Mouse (Mus musculus): ENCODE data around the gene Dhcr7. TPM values are rescaled to one million over a fixed set of nuclear protein-coding genes. Genes with fewer than 3 reads are reported as not detected.

Dhcr7 gene
- polyA plus RNA-seq, 1 experiment from 2014 or later = 30.4 TPM

- no peak for ATAC-seq
- Histone ChIP-seq H3K4me3 (ENCODE audit: low read depth, low read length) (peak overlapping the region; percentile 63), H3K4me1 (replicated peaks; ENCODE audit: control insufficient read depth, insufficient read depth, low read length) (0 out of 2 replicates have a peak, but pooled peaks cover 4% of the 10 kb centered on the region), H3K9me3 (ENCODE audit: control insufficient read depth) (no peaks in the 10 kb centered on the region), H3K36me3 (ENCODE audit: control insufficient read depth, insufficient read depth) (no peaks in the 10 kb centered on the region; the same call in 1 of the 2 replicates), H3K9ac (ENCODE audit: low read depth, low read length) (peak overlapping the region; percentile 19; the same call in 1 of the 2 replicates), H3K4me2 (replicated peaks; ENCODE audit: low read depth) (peak overlapping the region; percentile 80), H3K27me3 (replicated peaks; ENCODE audit: control insufficient read depth, insufficient read depth, low read length) (no peaks in the 10 kb centered on the region), H3K27ac (ENCODE audit: low read depth, low read length) (no peak overlapping the region)
- whole genome bisulfite sequencing = 9% methylated on average over 6 of the region's 6 CpGs
- TF ChIP-seq CTCF (IDR thresholded peaks at IDR 0.05; ENCODE audit: low read depth) = no peak
Observed at GRCm38 (mm10) chr7:143830399-143830798, 7.5 kb downstream of the Dhcr7 start.

GRCm38 (mm10) chr7:143832196-143832595 is 9.3 kb downstream of the Dhcr7 start:
- no peak for ATAC-seq
- H3K9me3 ChIP-seq (ENCODE audit: control insufficient read depth) = no peaks in the 10 kb centered on the region
- H3K36me3 ChIP-seq (ENCODE audit: control insufficient read depth, insufficient read depth) = peaks cover 5% of the 10 kb centered on the region; the same call in 1 of the 2 replicates
- H3K27me3 ChIP-seq (replicated peaks; ENCODE audit: control insufficient read depth, insufficient read depth, low read length) = no peaks in the 10 kb centered on the region
- H3K4me3 ChIP-seq (ENCODE audit: low read depth, low read length) = no peak overlapping the region
- peak overlapping the region; percentile 60; the same call in 1 of the 2 replicates for H3K27ac ChIP-seq (ENCODE audit: low read depth, low read length)
- 0 out of 2 replicates have a peak, but pooled peaks cover 4% of the 10 kb centered on the region for H3K4me1 ChIP-seq (replicated peaks; ENCODE audit: control insufficient read depth, insufficient read depth, low read length)
- H3K9ac ChIP-seq (ENCODE audit: low read depth, low read length) = no peak overlapping the region
- no peak for TF ChIP-seq CTCF (IDR thresholded peaks at IDR 0.05; ENCODE audit: low read depth)
- WGBS = 55% methylated on average over 8 of the region's 8 CpGs
- no peak overlapping the region; the same call in 1 of the 2 replicates for H3K4me2 ChIP-seq (replicated peaks; ENCODE audit: low read depth)

GRCm38 (mm10) chr7:143832611-143833010 is 9.7 kb downstream of the Dhcr7 start:
- no peak overlapping the region for H3K4me3 ChIP-seq (ENCODE audit: low read depth, low read length)
- H3K36me3 ChIP-seq (ENCODE audit: control insufficient read depth, insufficient read depth) = peaks cover 9% of the 10 kb centered on the region; the same call in 1 of the 2 replicates
- no peak overlapping the region for H3K9ac ChIP-seq (ENCODE audit: low read depth, low read length)
- H3K4me2 ChIP-seq (replicated peaks; ENCODE audit: low read depth) = no peak overlapping the region
- H3K27me3 ChIP-seq (replicated peaks; ENCODE audit: control insufficient read depth, insufficient read depth, low read length) = no peaks in the 10 kb centered on the region
- TF ChIP-seq CTCF (IDR thresholded peaks at IDR 0.05; ENCODE audit: low read depth) = no peak
- ATAC-seq = no peak
- WGBS = 91% methylated on average over 2 of the region's 2 CpGs
- H3K4me1 ChIP-seq (replicated peaks; ENCODE audit: control insufficient read depth, insufficient read depth, low read length) = 0 out of 2 replicates have a peak, but pooled peaks cover 4% of the 10 kb centered on the region
- no peak overlapping the region for H3K27ac ChIP-seq (ENCODE audit: low read depth, low read length)
- H3K9me3 ChIP-seq (ENCODE audit: control insufficient read depth) = no peaks in the 10 kb centered on the region

- H3K27me3 ChIP-seq (replicated peaks; ENCODE audit: control insufficient read depth, insufficient read depth, low read length) = no peaks in the 10 kb centered on the region
- no peak overlapping the region for H3K4me3 ChIP-seq (ENCODE audit: low read depth, low read length)
- ATAC-seq = no peak
- peaks cover 20% of the 10 kb centered on the region; the same call in 1 of the 2 replicates for H3K36me3 ChIP-seq (ENCODE audit: control insufficient read depth, insufficient read depth)
- no peak overlapping the region for H3K27ac ChIP-seq (ENCODE audit: low read depth, low read length)
- no peak for TF ChIP-seq CTCF (IDR thresholded peaks at IDR 0.05; ENCODE audit: low read depth)
- no peak overlapping the region for H3K9ac ChIP-seq (ENCODE audit: low read depth, low read length)
- H3K4me1 ChIP-seq (replicated peaks; ENCODE audit: control insufficient read depth, insufficient read depth, low read length) = 0 out of 2 replicates have a peak, but pooled peaks cover 4% of the 10 kb centered on the region
- H3K4me2 ChIP-seq (replicated peaks; ENCODE audit: low read depth) = no peak overlapping the region
- WGBS = 62% methylated on average over 6 of the region's 6 CpGs
- no peaks in the 10 kb centered on the region for H3K9me3 ChIP-seq (ENCODE audit: control insufficient read depth)
Observed at GRCm38 (mm10) chr7:143833581-143834190, 10.7 kb downstream of the Dhcr7 start.

- Histone ChIP-seq H3K27me3 (replicated peaks; ENCODE audit: control insufficient read depth, insufficient read depth, low read length) (no peaks in the 10 kb centered on the region), H3K9me3 (ENCODE audit: control insufficient read depth) (no peaks in the 10 kb centered on the region), H3K36me3 (ENCODE audit: control insufficient read depth, insufficient read depth) (peaks cover 21% of the 10 kb centered on the region; the same call in 1 of the 2 replicates), H3K27ac (ENCODE audit: low read depth, low read length) (peak overlapping the region; percentile 35; the same call in 1 of the 2 replicates), H3K9ac (ENCODE audit: low read depth, low read length) (no peak overlapping the region), H3K4me2 (replicated peaks; ENCODE audit: low read depth) (no peak overlapping the region), H3K4me1 (replicated peaks; ENCODE audit: control insufficient read depth, insufficient read depth, low read length) (0 out of 2 replicates have a peak, but pooled peaks cover 4% of the 10 kb centered on the region), H3K4me3 (ENCODE audit: low read depth, low read length) (no peak overlapping the region)
- WGBS = 62% methylated on average over 2 of the region's 2 CpGs
- ATAC-seq = no peak
- no peak for TF ChIP-seq CTCF (IDR thresholded peaks at IDR 0.05; ENCODE audit: low read depth)
Observed at GRCm38 (mm10) chr7:143834316-143834715, 11.4 kb downstream of the Dhcr7 start.

GRCm38 (mm10) chr7:143834972-143835371 is 12.0 kb downstream of the Dhcr7 start:
- WGBS = 33% methylated on average over 3 of the region's 3 CpGs
- Histone ChIP-seq H3K4me2 (replicated peaks; ENCODE audit: low read depth) (no peak overlapping the region), H3K4me3 (ENCODE audit: low read depth, low read length) (no peak overlapping the region), H3K9ac (ENCODE audit: low read depth, low read length) (no peak overlapping the region), H3K4me1 (replicated peaks; ENCODE audit: control insufficient read depth, insufficient read depth, low read length) (0 out of 2 replicates have a peak, but pooled peaks cover 4% of the 10 kb centered on the region), H3K9me3 (ENCODE audit: control insufficient read depth) (no peaks in the 10 kb centered on the region), H3K36me3 (ENCODE audit: control insufficient read depth, insufficient read depth) (peaks cover 28% of the 10 kb centered on the region), H3K27me3 (replicated peaks; ENCODE audit: control insufficient read depth, insufficient read depth, low read length) (no peaks in the 10 kb centered on the region), H3K27ac (ENCODE audit: low read depth, low read length) (0 out of 2 replicates have a peak overlapping the region, but pooled peaks have one; percentile 35)
- TF ChIP-seq CTCF (IDR thresholded peaks at IDR 0.05; ENCODE audit: low read depth) = no peak
- ATAC-seq = peak; percentile 53
